In the genomic region with DNA sequence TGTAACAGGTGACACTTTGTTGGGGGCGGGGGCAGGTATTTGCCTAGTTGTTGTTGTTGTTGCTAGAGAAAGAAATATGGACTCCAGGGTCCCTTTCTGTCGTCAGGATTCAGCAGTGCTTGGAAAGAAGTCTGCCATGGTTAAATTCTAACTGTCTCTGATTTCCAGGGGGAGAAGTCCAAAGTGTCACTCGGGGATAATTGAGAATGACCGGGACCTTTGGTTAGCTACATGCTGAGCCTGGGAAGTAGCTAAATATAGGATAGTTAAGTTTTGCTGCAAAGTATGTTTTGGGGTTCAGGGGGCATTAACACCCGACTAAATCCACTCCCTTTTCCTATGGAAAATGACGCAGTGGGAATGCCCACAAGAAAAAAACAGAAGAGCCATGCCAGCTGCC, we compare ENCODE assay signal across 8 mouse cellular contexts.
DNase-seq lines count a peak whose midpoint lies in the region; ATAC-seq and TF ChIP-seq lines count a peak whose summit lies in the region.

No protein-coding gene starts in this region.

- no peaks in the 10 kb centered on the region for H3K36me3 ChIP-seq in hindbrain, embryonic 14.5 days (replicated peaks; ENCODE audit: control insufficient read depth, insufficient read depth)
- H3K36me3 ChIP-seq in liver, embryonic 11.5 days (ENCODE audit: control insufficient read depth, insufficient read depth, low read length), result peaks cover 20% of the 10 kb centered on the region
- H3K36me3 ChIP-seq in stomach, embryonic 16.5 days (ENCODE audit: control insufficient read depth, insufficient read depth, low read length), result peaks cover 18% of the 10 kb centered on the region

- H3K4me3 ChIP-seq in lung, adult 2 months (replicated peaks; ENCODE audit: extremely low read depth, low read depth, low read length), result peak overlapping the region; percentile 31
- peak overlapping the region; percentile 33; the same call in 1 of the 2 replicates for H3K4me3 ChIP-seq in hindbrain, embryonic 14.5 days (replicated peaks; ENCODE audit: low read length)
- 0 out of 2 replicates have a peak overlapping the region, but pooled peaks have one; percentile 48 for H3K4me3 ChIP-seq in liver, embryonic 11.5 days (ENCODE audit: low read depth, low read length)
- peak overlapping the region; percentile 52; the same call in 1 of the 2 replicates for H3K4me3 ChIP-seq in stomach, embryonic 16.5 days (replicated peaks; ENCODE audit: low read length)

- peaks cover 2% of the 10 kb centered on the region; the same call in 1 of the 2 replicates for H3K4me1 ChIP-seq in lung, adult 2 months (ENCODE audit: control insufficient read depth, insufficient read depth, low read length)
- peaks cover 23% of the 10 kb centered on the region for H3K4me1 ChIP-seq in hindbrain, embryonic 14.5 days (replicated peaks; ENCODE audit: control insufficient read depth, insufficient read depth, low read length)
- peaks cover 11% of the 10 kb centered on the region for H3K4me1 ChIP-seq in liver, embryonic 11.5 days (replicated peaks; ENCODE audit: control insufficient read depth, insufficient read depth, low read length)
- peaks cover 33% of the 10 kb centered on the region for H3K4me1 ChIP-seq in stomach, embryonic 16.5 days (ENCODE audit: control insufficient read depth, insufficient read depth, low read length)

- TF ChIP-seq CTCF in lung, adult 2 months (IDR thresholded peaks at IDR 0.05; ENCODE audit: insufficient read depth, low read length), result no peak

- 0 out of 2 replicates have a peak overlapping the region, but pooled peaks have one; percentile 44 for H3K27ac ChIP-seq in hindbrain, embryonic 14.5 days
- peak overlapping the region; percentile 63; the same call in 1 of the 2 replicates for H3K27ac ChIP-seq in liver, embryonic 11.5 days (ENCODE audit: low read depth, low read length)
- peak overlapping the region; percentile 93 for H3K27ac ChIP-seq in stomach, embryonic 16.5 days (ENCODE audit: low read length)

- peak overlapping the region; percentile 82 for H3K4me2 ChIP-seq in hindbrain, embryonic 14.5 days (replicated peaks)
- peak overlapping the region; percentile 74 for H3K4me2 ChIP-seq in liver, embryonic 11.5 days
- peak overlapping the region; percentile 78 for H3K4me2 ChIP-seq in stomach, embryonic 16.5 days (ENCODE audit: low read depth, low read length)

- H3K9ac ChIP-seq in hindbrain, embryonic 14.5 days, result peak overlapping the region; percentile 48; the same call in 1 of the 2 replicates
- H3K9ac ChIP-seq in liver, embryonic 11.5 days (ENCODE audit: low read depth, low read length), result no peak overlapping the region
- H3K9ac ChIP-seq in stomach, embryonic 16.5 days (ENCODE audit: low read length), result peak overlapping the region; percentile 74

- no peaks in the 10 kb centered on the region for H3K9me3 ChIP-seq in hindbrain, embryonic 14.5 days (ENCODE audit: control insufficient read depth, low read length)
- no peaks in the 10 kb centered on the region for H3K9me3 ChIP-seq in liver, embryonic 11.5 days (ENCODE audit: control insufficient read depth, low read length)
- H3K9me3 ChIP-seq in stomach, embryonic 16.5 days (replicated peaks; ENCODE audit: control insufficient read depth, low read length), result 0 out of 2 replicates have a peak, but pooled peaks cover 3% of the 10 kb centered on the region

- H3K27me3 ChIP-seq in hindbrain, embryonic 14.5 days (ENCODE audit: control insufficient read depth, insufficient read depth, low read length), result no peaks in the 10 kb centered on the region; the same call in none of the 2 replicates
- peaks cover 26% of the 10 kb centered on the region for H3K27me3 ChIP-seq in liver, embryonic 11.5 days (replicated peaks; ENCODE audit: control insufficient read depth, insufficient read depth, low read length)
- H3K27me3 ChIP-seq in stomach, embryonic 16.5 days (ENCODE audit: control insufficient read depth, insufficient read depth, low read length), result no peaks in the 10 kb centered on the region

- WGBS in lung, adult 2 months, result 56% methylated on average over 6 of the region's 6 CpGs
- 26% methylated on average over 6 of the region's 6 CpGs for WGBS in hindbrain, embryonic 14.5 days
- WGBS in liver, embryonic 11.5 days, result 40% methylated on average over 6 of the region's 6 CpGs
- 42% methylated on average over 6 of the region's 6 CpGs for WGBS in stomach, embryonic 16.5 days

- TF ChIP-seq POLR2A in lung, adult 2 months (IDR thresholded peaks at IDR 0.05; ENCODE audit: borderline replicate concordance, extremely low read depth, low read depth, low read length), result no peak

- DNase-seq in lung, adult 2 months, result no peak
- DNase-seq in lung, postnatal 36 days, result no peak
- DNase-seq in hindbrain, embryonic 14.5 days (ENCODE audit: low spot score), result no peak
- DNase-seq in liver, embryonic 11.5 days (ENCODE audit: low spot score), result no peak
- DNase-seq in adrenal gland, postnatal 4 days (ENCODE audit: low spot score in 2 of 2), result no peak
- no peak for DNase-seq in right cerebral cortex, adult 2 months (ENCODE audit: low spot score in 2 of 2)
- no peak for DNase-seq in layer of hippocampus, adult 9-10 months (ENCODE audit: low spot score)

- ATAC-seq in hindbrain, embryonic 14.5 days (ENCODE audit: low FRiP score), result no peak
- no peak for ATAC-seq in liver, embryonic 11.5 days (replicated peaks; ENCODE audit: low FRiP score)
- ATAC-seq in stomach, embryonic 16.5 days (ENCODE audit: insufficient read depth, low FRiP score), result no peak
